10 mouse cellular contexts compared by ENCODE assay signal in genomic region chr5:139792966-139793337, GRCm38 (mm10). TPM values are rescaled to one million over a fixed set of nuclear protein-coding genes. Genes with fewer than 3 reads are reported as not detected.
DNase-seq lines count a peak whose midpoint lies in the region; ATAC-seq and TF ChIP-seq lines count a peak whose summit lies in the region.
"Had no signal": no experiment of that assay in that cellular context is flagged by ENCODE, and none has a peak within 500 bp of the region (broad histone marks: within the 10 kb centered on the region; RNA-seq: fewer than 3 reads in every experiment).

No protein-coding gene starts in this region.

- peak; percentile 34 for DNase-seq in kidney, postnatal 14 days
- DNase-seq in kidney, postnatal 10 days: no peak
- DNase-seq in adrenal gland, postnatal 4 days (ENCODE audit: low spot score in 2 of 2): no peak
- DNase-seq in thymus, postnatal 14 days: no peak
- DNase-seq: cerebellum, postnatal 36 days; thymus, postnatal 36 days had no signal

- H3K27ac ChIP-seq in bone marrow, adult 2 months (ENCODE audit: control insufficient read depth, insufficient read depth, low read depth, low read length, poor library complexity): peak overlapping the region; percentile 77
- H3K27ac ChIP-seq in heart, embryonic 11.5 days (ENCODE audit: low read depth, low read length): peak overlapping the region; percentile 82
- H3K27ac ChIP-seq in liver, embryonic 15.5 days (replicated peaks): peak overlapping the region; percentile 97

- no peak for ATAC-seq in heart, embryonic 11.5 days (replicated peaks; ENCODE audit: insufficient number of reproducible peaks, low FRiP score, low TSS enrichment)
- ATAC-seq in liver, embryonic 15.5 days (ENCODE audit: insufficient read depth): no peak
- ATAC-seq in activated CD4-positive, CD25-positive, alpha-beta regulatory T cell, adult 4 months: no peak

- H3K4me2 ChIP-seq in heart, embryonic 11.5 days: peak overlapping the region; percentile 94
- H3K4me2 ChIP-seq in liver, embryonic 15.5 days: peak overlapping the region; percentile 76

- WGBS in bone marrow, adult 2 months: 2% methylated on average over 3 of the region's 3 CpGs
- WGBS in heart, embryonic 11.5 days (ENCODE audit: insufficient replicate concordance): 23% methylated on average over 3 of the region's 3 CpGs
- 4% methylated on average over 3 of the region's 3 CpGs for WGBS in liver, embryonic 15.5 days (ENCODE audit: insufficient replicate concordance)

- no peaks in the 10 kb centered on the region for H3K27me3 ChIP-seq in heart, embryonic 11.5 days (ENCODE audit: control insufficient read depth, insufficient read depth, low read length)
- no peaks in the 10 kb centered on the region for H3K27me3 ChIP-seq in liver, embryonic 15.5 days

- TF ChIP-seq CTCF in bone marrow, adult 2 months (IDR thresholded peaks at IDR 0.05; ENCODE audit: control insufficient read depth, insufficient read depth, low read length): no peak

- TF ChIP-seq POLR2A in bone marrow, adult 2 months (IDR thresholded peaks at IDR 0.05; ENCODE audit: borderline replicate concordance, control insufficient read depth, low read depth, low read length): no peak

- H3K9me3 ChIP-seq in heart, embryonic 11.5 days (replicated peaks; ENCODE audit: control insufficient read depth, low read length): no peaks in the 10 kb centered on the region
- H3K9me3 ChIP-seq in liver, embryonic 15.5 days (replicated peaks): no peaks in the 10 kb centered on the region

- no peaks in the 10 kb centered on the region for H3K36me3 ChIP-seq in heart, embryonic 11.5 days (ENCODE audit: control insufficient read depth, insufficient read depth, low read length)
- H3K36me3 ChIP-seq in liver, embryonic 15.5 days (replicated peaks): peaks cover 39% of the 10 kb centered on the region

- peak overlapping the region; percentile 96 for H3K4me3 ChIP-seq in bone marrow, adult 2 months (replicated peaks; ENCODE audit: control insufficient read depth, low read depth, low read length)
- peak overlapping the region; percentile 85 for H3K4me3 ChIP-seq in heart, embryonic 11.5 days (ENCODE audit: low read depth, low read length)
- peak overlapping the region; percentile 99 for H3K4me3 ChIP-seq in liver, embryonic 15.5 days (replicated peaks)

- peak overlapping the region; percentile 84 for H3K9ac ChIP-seq in heart, embryonic 11.5 days (ENCODE audit: low read depth, low read length)
- peak overlapping the region; percentile 98 for H3K9ac ChIP-seq in liver, embryonic 15.5 days

- H3K4me1 ChIP-seq in bone marrow, adult 2 months (ENCODE audit: control insufficient read depth, insufficient read depth, low read length): peaks cover 23% of the 10 kb centered on the region
- H3K4me1 ChIP-seq in heart, embryonic 11.5 days (ENCODE audit: control insufficient read depth, insufficient read depth, low read length): peaks cover 64% of the 10 kb centered on the region
- H3K4me1 ChIP-seq in liver, embryonic 15.5 days (replicated peaks): peaks cover 75% of the 10 kb centered on the region

RNA-seq across cellular contexts. Expression of gene Mafk, which starts 1.6 kb away (rescaled TPM):
- 37.3 and 53.2 TPM in 2 replicates for polyA plus RNA-seq in bone marrow, adult 2 months (2011; ENCODE audit: insufficient read depth, insufficient read length, low replicate concordance, missing spikeins)
- 13.5 and 19.1 TPM in 2 replicates for polyA plus RNA-seq in heart, embryonic 11.5 days (2014; fragmentation: Nextera tagmentation; extraction: Ambion mirVana)
- polyA plus RNA-seq in liver, embryonic 15.5 days (2015; fragmentation: Nextera tagmentation; extraction: Ambion mirVana): 44.5 and 50.0 TPM in 2 replicates
- total RNA-seq in adrenal gland, postnatal 4 days (2021): 10 to 100 TPM; 21.9 to 23.2 TPM
- 10 to 100 TPM; 10.4 to 16.7 TPM for polyA plus RNA-seq in activated CD4-positive, CD25-positive, alpha-beta regulatory T cell, adult 4 months (2017; shearing (Covaris generic))

RNA-seq across cellular contexts. Expression of gene Ints1, which starts 17.5 kb away (rescaled TPM):
- polyA plus RNA-seq in bone marrow, adult 2 months (2011; ENCODE audit: insufficient read depth, insufficient read length, low replicate concordance, missing spikeins): 63.3 and 108 TPM in 2 replicates
- polyA plus RNA-seq in heart, embryonic 11.5 days (2014; fragmentation: Nextera tagmentation; extraction: Ambion mirVana): 21.4 and 26.4 TPM in 2 replicates
- polyA plus RNA-seq in liver, embryonic 15.5 days (2015; fragmentation: Nextera tagmentation; extraction: Ambion mirVana): 11.8 and 12.5 TPM in 2 replicates
- total RNA-seq in adrenal gland, postnatal 4 days (2021): 10 to 100 TPM; 52.8 to 65.7 TPM
- 10 to 100 TPM; 15.6 to 16.7 TPM for polyA plus RNA-seq in activated CD4-positive, CD25-positive, alpha-beta regulatory T cell, adult 4 months (2017; shearing (Covaris generic))

RNA-seq across cellular contexts. Expression of gene Tmem184a, which starts 26.8 kb away (rescaled TPM):
- polyA plus RNA-seq in bone marrow, adult 2 months (2011; ENCODE audit: insufficient read depth, insufficient read length, low replicate concordance, missing spikeins): not detected in 2 replicates
- polyA plus RNA-seq in heart, embryonic 11.5 days (2014; fragmentation: Nextera tagmentation; extraction: Ambion mirVana): 2.6 and 3.0 TPM in 2 replicates
- 0.68 and 1.2 TPM in 2 replicates for polyA plus RNA-seq in liver, embryonic 15.5 days (2015; fragmentation: Nextera tagmentation; extraction: Ambion mirVana)
- 1 to 10 TPM; 1.5 to 3.9 TPM for total RNA-seq in adrenal gland, postnatal 4 days (2021)
- polyA plus RNA-seq in activated CD4-positive, CD25-positive, alpha-beta regulatory T cell, adult 4 months (2017; shearing (Covaris generic)): under 1 TPM in 1 of 2 experiments, not detected in 1; 0.24 TPM

RNA-seq across cellular contexts. Expression of gene Gm26938, which starts 33.3 kb away (rescaled TPM):
- not detected in 2 replicates for polyA plus RNA-seq in bone marrow, adult 2 months (2011; ENCODE audit: insufficient read depth, insufficient read length, low replicate concordance, missing spikeins)
- polyA plus RNA-seq in heart, embryonic 11.5 days (2014; fragmentation: Nextera tagmentation; extraction: Ambion mirVana): not detected in 2 replicates
- polyA plus RNA-seq in liver, embryonic 15.5 days (2015; fragmentation: Nextera tagmentation; extraction: Ambion mirVana): not detected in 2 replicates
- not detected for total RNA-seq in adrenal gland, postnatal 4 days (2021)
- not detected for polyA plus RNA-seq in activated CD4-positive, CD25-positive, alpha-beta regulatory T cell, adult 4 months (2017; shearing (Covaris generic))

RNA-seq across cellular contexts. Expression of gene Psmg3, which starts 33.7 kb away (rescaled TPM):
- polyA plus RNA-seq in bone marrow, adult 2 months (2011; ENCODE audit: insufficient read depth, insufficient read length, low replicate concordance, missing spikeins): 35.8 and 48.1 TPM in 2 replicates
- polyA plus RNA-seq in heart, embryonic 11.5 days (2014; fragmentation: Nextera tagmentation; extraction: Ambion mirVana): 49.6 and 50.1 TPM in 2 replicates
- 41.4 and 42.3 TPM in 2 replicates for polyA plus RNA-seq in liver, embryonic 15.5 days (2015; fragmentation: Nextera tagmentation; extraction: Ambion mirVana)
- 10 to 100 TPM; 19.7 to 22.2 TPM for total RNA-seq in adrenal gland, postnatal 4 days (2021)
- 10 to 100 TPM; 46.1 to 52.5 TPM for polyA plus RNA-seq in activated CD4-positive, CD25-positive, alpha-beta regulatory T cell, adult 4 months (2017; shearing (Covaris generic))
